Mouse (Mus musculus) naive thymus-derived CD4-positive, alpha-beta T cell, adult 5 months (primary cell): ENCODE measurements around the gene Pwwp2b. TPM values are rescaled to one million over a fixed set of nuclear protein-coding genes. Genes with fewer than 3 reads are reported as not detected.

Experiments used
- polyA plus RNA-seq: library from polyadenylated mRNA; unstranded; fragments of 100-300 nt; shearing (Covaris generic); gene quantifications from one replicate; pipeline ENCODE4 v1.2.1, GENCODE M21; 2017

Gene Pwwp2b
- 2.2 TPM for polyA plus RNA-seq

DNA sequence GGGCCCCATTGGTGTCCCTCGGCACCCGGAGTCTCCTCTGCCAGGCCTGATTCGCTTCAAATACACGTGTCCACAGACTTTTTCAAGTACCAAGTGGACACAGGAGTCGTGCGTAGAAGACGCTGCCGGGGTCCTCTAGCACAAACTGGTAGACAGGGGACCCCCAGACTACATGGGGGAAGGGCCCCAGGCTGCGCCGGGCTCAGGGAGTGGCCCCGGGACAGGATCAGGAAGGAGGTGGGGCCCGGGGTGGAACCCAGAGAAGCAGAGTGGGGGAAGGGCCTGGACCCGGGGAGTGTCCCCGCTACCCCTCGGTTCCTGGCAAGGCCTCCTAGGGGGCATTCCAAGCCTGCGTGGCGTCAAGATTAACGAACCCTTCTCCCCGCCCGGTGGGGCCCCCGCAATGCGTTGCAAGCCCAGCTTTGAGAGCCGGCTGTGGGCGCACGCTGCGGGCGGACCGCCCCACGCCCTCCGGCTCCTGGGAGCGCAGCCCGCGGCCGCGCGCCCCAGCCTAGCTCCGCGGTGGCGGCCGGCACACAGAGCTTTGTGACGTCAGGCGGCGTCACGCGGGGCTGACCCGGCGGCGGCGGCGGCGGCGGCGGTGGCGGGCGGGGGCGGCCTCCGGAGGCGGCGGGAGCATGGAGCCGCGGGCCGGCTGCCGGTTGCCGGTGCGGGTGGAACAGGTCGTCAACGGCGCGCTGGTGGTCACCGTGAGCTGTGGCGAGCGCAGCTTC, at the start of gene Pwwp2b:
TSS of gene Pwwp2b (plus strand) at position 602 of the 734 bp plus-strand sequence.

DNA sequence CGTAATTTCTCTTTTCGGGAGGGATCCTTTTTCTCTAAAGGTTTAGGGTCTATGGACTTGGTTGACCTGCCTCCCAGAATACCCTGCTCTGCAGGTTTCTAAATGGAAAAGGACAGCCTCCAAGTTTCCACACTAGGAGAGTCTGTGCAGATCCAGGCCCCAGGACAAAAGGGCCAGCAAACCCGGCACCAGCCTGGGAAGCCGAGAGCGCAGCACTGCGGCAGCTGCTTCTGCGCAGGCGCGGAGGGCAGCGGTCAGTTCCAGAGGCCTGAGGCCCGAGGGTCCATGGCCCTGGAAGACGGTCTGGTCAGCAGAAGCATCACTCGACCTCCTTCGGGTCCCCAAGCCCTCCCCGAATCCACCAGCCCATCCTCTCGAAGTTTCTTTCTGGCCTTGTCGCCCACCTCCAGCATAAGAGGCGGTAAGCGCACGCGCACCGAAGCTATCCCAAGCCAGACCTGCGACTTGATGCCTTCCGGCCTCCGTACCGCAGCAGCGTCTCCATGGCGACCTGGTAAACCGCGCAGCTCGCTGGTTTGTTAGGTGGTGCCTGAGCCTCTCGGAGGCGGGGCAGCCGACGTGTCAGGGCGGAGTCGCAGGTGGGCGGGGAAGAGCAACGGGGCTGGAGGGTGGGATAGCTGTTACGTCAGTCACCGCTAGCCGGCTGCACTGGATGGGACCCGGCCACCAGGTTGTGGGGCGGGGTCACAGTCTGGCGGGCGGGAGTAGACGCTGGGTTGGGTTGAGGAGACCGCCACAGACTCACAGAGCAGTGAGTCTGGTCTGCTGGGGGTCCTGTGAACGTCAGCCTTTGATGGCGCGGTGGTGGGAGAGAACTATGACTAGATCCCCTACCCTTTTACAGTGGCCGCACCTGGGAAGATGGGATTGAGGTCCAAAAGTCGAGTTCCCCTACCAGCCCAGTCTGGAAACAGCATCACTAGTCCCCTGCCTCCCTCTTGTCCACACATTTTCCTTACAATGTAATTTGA, 35.2 kb upstream of the Pwwp2b start, which contains the start of the genes Lrrc27 and Stk32c:
TSS of gene Lrrc27 (plus strand) at position 235 of the 992 bp plus-strand sequence.
TSS of gene Stk32c (minus strand) at position 554 of the 992 bp plus-strand sequence.

Other genes with a start within 250 kb of the Pwwp2b start
- gene Dpysl4, start 162.5 kb upstream of the Pwwp2b start, polyA plus RNA-seq = 0.14 TPM
- gene Lrrc27, start 35.5 kb upstream of the Pwwp2b start, polyA plus RNA-seq = 1.8 TPM
- gene Stk32c, start 35.2 kb upstream of the Pwwp2b start, polyA plus RNA-seq = not detected
- gene Inpp5a, start 140.6 kb downstream of the Pwwp2b start, polyA plus RNA-seq = 24.5 TPM